Mouse (Mus musculus) forebrain, embryonic 14.5 days (tissue): ENCODE data around the gene Mov10l1. TPM values are rescaled to one million over a fixed set of nuclear protein-coding genes. Genes with fewer than 3 reads are reported as not detected.

ENCODE experiments used
- ATAC-seq: fragments of 200-750 bp; cut with Nextera tagmentation; 2 replicates; pipeline ENCODE4 v1.8.0; 2017; ENCODE audit warnings: mild to moderate bottlenecking, moderate library complexity
- DNase-seq: peaks from one replicate; pipeline ENCODE4 v3.0.0-alpha.2; 2015; ENCODE audit warnings: low spot score
- H3K27ac ChIP-seq: fragments of 300-500 bp; sonication (generic); 2 replicates; pipeline ENCODE4 v1.5.1; 2014; ENCODE audit warnings: low read depth, mild to moderate bottlenecking, control low read depth, low read length, moderate library complexity
- H3K27me3 ChIP-seq: fragments of 300-500 bp; sonication (generic); replicated peaks from 2 replicates; pipeline ENCODE4 v1.6.1; 2014; ENCODE audit warnings: low read length, control low read depth, mixed read lengths; ENCODE audit not compliant: control insufficient read depth, insufficient read depth
- H3K36me3 ChIP-seq: fragments of 300-500 bp; sonication (generic); 2 replicates; pipeline ENCODE4 v1.6.1; 2014; ENCODE audit warnings: low read length, control low read depth; ENCODE audit not compliant: control insufficient read depth, insufficient read depth
- H3K4me1 ChIP-seq: fragments of 300-500 bp; sonication (generic); 2 replicates; pipeline ENCODE4 v1.6.1; 2014; ENCODE audit warnings: antibody characterized with exemption, low read length, control low read depth; ENCODE audit not compliant: control insufficient read depth, insufficient read depth
- H3K4me2 ChIP-seq: fragments of 300-500 bp; sonication (generic); 2 replicates; pipeline ENCODE4 v1.6.1; 2014; ENCODE audit warnings: mild to moderate bottlenecking, control low read depth, low read length
- H3K4me3 ChIP-seq: fragments of 300-500 bp; sonication (generic); 2 replicates; pipeline ENCODE4 v1.5.1; 2014; ENCODE audit warnings: low read depth, low read length, control low read depth
- H3K9ac ChIP-seq: fragments of 300-500 bp; sonication (generic); 2 replicates; pipeline ENCODE4 v1.6.1; 2014; ENCODE audit warnings: mild to moderate bottlenecking, low read length, control low read depth, moderate library complexity
- H3K9me3 ChIP-seq: fragments of 300-500 bp; sonication (generic); replicated peaks from 2 replicates; pipeline ENCODE4 v1.6.1; 2016; ENCODE audit warnings: low read length, control low read depth, mixed read lengths; ENCODE audit not compliant: control insufficient read depth
- WGBS: fragments of 180-500 bp; shearing (Covaris S2); extraction: QIAGEN DNeasy Blood & Tissue Kit; methylation state at CpG from one replicate; pipeline ENCODE4 v1.1.7; 2014; 5-methylcytosine and 5-hydroxymethylcytosine counted together
- polyA plus RNA-seq: library from polyadenylated mRNA; unstranded; fragments of >200 nt; fragmentation: Nextera tagmentation; extraction: Ambion mirVana; gene quantifications from 2 replicates; pipeline ENCODE4 v1.2.1, GENCODE M21; 2014

Gene Mov10l1
- polyA plus RNA-seq, 1 experiment from 2014 or later: not detected

- H3K4me2 ChIP-seq: peak within 1 kb of the TSS; percentile 93
- no peak for DNase-seq
- peak within 1 kb of the TSS; percentile 82 for H3K27ac ChIP-seq
These were observed 92.1 kb downstream of the Mov10l1 start, which contains the start of gene Trabd for GRCm38 (mm10) chr15:89074613-89075477. TSS of gene Trabd (plus strand) at chr15:89075124.

GRCm38 (mm10) chr15:89075478-89076147, 92.9 kb downstream of the Mov10l1 start:
- ATAC-seq (peak; percentile 93), DNase-seq (peak; percentile 95)
- Histone ChIP-seq H3K27ac (peak overlapping the region; percentile 82), H3K36me3 (0 out of 2 replicates have a peak, but pooled peaks cover 9% of the 10 kb centered on the region), H3K27me3 (no peaks in the 10 kb centered on the region), H3K9me3 (no peaks in the 10 kb centered on the region), H3K4me2 (peak overlapping the region; percentile 93), H3K4me3 (peak overlapping the region; percentile 82), H3K9ac (peak overlapping the region; percentile 90), H3K4me1 (peaks cover 26% of the 10 kb centered on the region)
- 1% methylated on average over 31 of the region's 59 CpGs for WGBS

More at GRCm38 (mm10) chr15:89074613-89075477, 92.1 kb downstream of the Mov10l1 start, which contains the start of gene Trabd:
- WGBS: 19% methylated on average over 11 of the region's 11 CpGs
- ATAC-seq: peak; percentile 32
- H3K9me3 ChIP-seq: no peaks in the 10 kb centered on the region
- peaks cover 26% of the 10 kb centered on the region for H3K4me1 ChIP-seq
- H3K36me3 ChIP-seq: 0 out of 2 replicates have a peak, but pooled peaks cover 10% of the 10 kb centered on the region
- H3K9ac ChIP-seq: peak within 1 kb of the TSS; percentile 90
- H3K27me3 ChIP-seq: no peaks in the 10 kb centered on the region
- peak within 1 kb of the TSS; percentile 82 for H3K4me3 ChIP-seq

GRCm38 (mm10) chr15:89076156-89076731, 93.5 kb downstream of the Mov10l1 start:
- H3K4me3 ChIP-seq: peak overlapping the region; percentile 82
- H3K27me3 ChIP-seq: no peaks in the 10 kb centered on the region
- H3K9ac ChIP-seq: peak overlapping the region; percentile 90
- peaks cover 26% of the 10 kb centered on the region for H3K4me1 ChIP-seq
- DNase-seq (peak; percentile 48), ATAC-seq (no peak; the same call in 1 of the 2 replicates)
- H3K27ac ChIP-seq: peak overlapping the region; percentile 82
- peaks cover 14% of the 10 kb centered on the region for H3K36me3 ChIP-seq
- no peaks in the 10 kb centered on the region for H3K9me3 ChIP-seq
- peak overlapping the region; percentile 93 for H3K4me2 ChIP-seq
- WGBS: 1% methylated on average over 25 of the region's 39 CpGs

GRCm38 (mm10) chr15:89078208-89078836, 95.6 kb downstream of the Mov10l1 start:
- no peak overlapping the region for H3K4me2 ChIP-seq
- WGBS: 78% methylated on average over 9 of the region's 9 CpGs
- H3K27me3 ChIP-seq: no peaks in the 10 kb centered on the region

GRCm38 (mm10) chr15:89083906-89084305, 101.2 kb downstream of the Mov10l1 start:
- 96% methylated on average over 1 of the region's 1 CpGs for WGBS
- H3K4me3 ChIP-seq: no peak overlapping the region
- no peak overlapping the region for H3K4me2 ChIP-seq
- H3K27me3 ChIP-seq: no peaks in the 10 kb centered on the region
- DNase-seq (no peak), ATAC-seq (no peak)
- no peaks in the 10 kb centered on the region for H3K9me3 ChIP-seq
- no peak overlapping the region for H3K9ac ChIP-seq
- peaks cover 4% of the 10 kb centered on the region; the same call in 1 of the 2 replicates for H3K4me1 ChIP-seq
- H3K36me3 ChIP-seq: peaks cover 69% of the 10 kb centered on the region
- H3K27ac ChIP-seq: no peak overlapping the region

More at GRCm38 (mm10) chr15:89078208-89078836, 95.6 kb downstream of the Mov10l1 start:
- Histone ChIP-seq H3K4me1 (peaks cover 26% of the 10 kb centered on the region), H3K36me3 (peaks cover 32% of the 10 kb centered on the region), H3K9ac (peak overlapping the region; percentile 29; the same call in 1 of the 2 replicates), H3K27ac (no peak overlapping the region), H3K9me3 (no peaks in the 10 kb centered on the region), H3K4me3 (no peak overlapping the region)
- ATAC-seq (no peak), DNase-seq (no peak)

- Histone ChIP-seq H3K36me3 (peaks cover 62% of the 10 kb centered on the region), H3K27me3 (no peaks in the 10 kb centered on the region), H3K9ac (no peak overlapping the region), H3K4me1 (peaks cover 6% of the 10 kb centered on the region), H3K4me2 (no peak overlapping the region), H3K4me3 (no peak overlapping the region), H3K9me3 (no peaks in the 10 kb centered on the region), H3K27ac (no peak overlapping the region)
- DNase-seq (no peak), ATAC-seq (no peak)
- WGBS: 93% methylated on average over 2 of the region's 2 CpGs
These were observed 102.1 kb downstream of the Mov10l1 start for GRCm38 (mm10) chr15:89084826-89085225.

- H3K36me3 ChIP-seq: peaks cover 50% of the 10 kb centered on the region
- WGBS: 2% methylated on average over 38 of the region's 38 CpGs
These were observed 106.0 kb downstream of the Mov10l1 start, which contains the start of gene Selenoo for GRCm38 (mm10) chr15:89088607-89089247. TSS of gene Selenoo (plus strand) at chr15:89089084.

More at GRCm38 (mm10) chr15:89088607-89089247, 106.0 kb downstream of the Mov10l1 start, which contains the start of gene Selenoo:
- H3K27ac ChIP-seq: peak within 1 kb of the TSS; percentile 72; the same call in 1 of the 2 replicates
- H3K27me3 ChIP-seq: no peaks in the 10 kb centered on the region
- H3K9ac ChIP-seq: peak within 1 kb of the TSS; percentile 95
- H3K9me3 ChIP-seq: no peaks in the 10 kb centered on the region
- ATAC-seq: peak; percentile 95
- H3K4me1 ChIP-seq: peaks cover 14% of the 10 kb centered on the region
- peak; percentile 94 for DNase-seq
- peak within 1 kb of the TSS; percentile 91 for H3K4me2 ChIP-seq
- peak within 1 kb of the TSS; percentile 97 for H3K4me3 ChIP-seq
